Mouse (Mus musculus) gonadal fat pad, adult 2 months (tissue): Measurements from ENCODE around the gene Fbp1. TPM values are rescaled to one million over a fixed set of nuclear protein-coding genes. Genes with fewer than 3 reads are reported as not detected.
A peak's percentile ranks its signal among the peaks of the same experiment; 100 is the strongest.
"Not testable (repeated sequence)": the region's sequence is repeated elsewhere in the genome, so short reads cannot be mapped to it uniquely, and the experiment has no call there.

ENCODE experiments used
- DNase-seq: peaks from one replicate; pipeline ENCODE4 v3.0.0-alpha.2; 2012; ENCODE audit warnings: low read depth
- polyA plus RNA-seq: library from polyadenylated mRNA; depleted of rRNA; stranded (reverse); fragments of >200 nt; gene quantifications from 2 replicates; pipeline ENCODE4 v1.2.3, GENCODE M21; 2012

The Fbp1 gene
- polyA plus RNA-seq, 1 experiment = 5.2 TPM

DNA sequence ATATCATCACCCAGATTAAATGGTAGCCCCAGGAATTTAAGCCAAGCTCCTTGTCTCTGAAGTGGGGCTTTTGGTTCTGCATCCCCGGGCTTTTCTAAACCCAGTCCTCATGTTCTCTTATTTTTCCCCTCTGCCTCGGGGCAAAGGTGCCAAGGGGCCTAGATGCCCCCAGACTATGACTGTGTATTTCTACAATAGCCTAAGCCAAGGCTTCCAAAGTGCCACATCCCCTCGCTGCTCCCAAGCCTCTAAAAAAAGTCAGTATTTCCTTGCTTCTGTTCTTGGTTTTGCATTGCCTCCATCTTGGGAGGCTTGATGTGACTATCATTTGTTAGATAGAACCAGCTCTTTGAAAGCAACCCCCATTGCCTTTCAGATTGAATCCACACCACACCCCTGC lies 3.5 kb downstream of the Fbp1 start:
- no peak for DNase-seq

DNA sequence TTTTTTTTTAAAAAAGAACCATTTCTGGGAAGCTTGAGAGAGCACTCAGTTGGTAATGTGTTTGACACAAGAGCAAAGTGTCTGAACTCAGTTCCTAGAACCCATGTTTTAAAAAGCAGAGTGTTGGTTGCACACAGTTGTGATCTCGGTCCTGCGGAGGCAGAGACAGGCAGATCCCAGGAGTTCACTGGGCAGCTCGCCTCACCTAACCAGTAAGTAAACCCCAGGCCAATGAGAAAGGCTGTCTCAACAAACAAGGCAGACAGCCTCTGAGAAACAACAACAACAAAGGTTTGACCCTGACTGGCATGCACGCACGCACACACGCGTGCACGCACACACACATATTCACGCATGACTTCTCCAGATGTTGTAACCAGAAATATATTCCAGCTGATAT lies 4.2 kb downstream of the Fbp1 start:
- DNase-seq = no peak

DNA sequence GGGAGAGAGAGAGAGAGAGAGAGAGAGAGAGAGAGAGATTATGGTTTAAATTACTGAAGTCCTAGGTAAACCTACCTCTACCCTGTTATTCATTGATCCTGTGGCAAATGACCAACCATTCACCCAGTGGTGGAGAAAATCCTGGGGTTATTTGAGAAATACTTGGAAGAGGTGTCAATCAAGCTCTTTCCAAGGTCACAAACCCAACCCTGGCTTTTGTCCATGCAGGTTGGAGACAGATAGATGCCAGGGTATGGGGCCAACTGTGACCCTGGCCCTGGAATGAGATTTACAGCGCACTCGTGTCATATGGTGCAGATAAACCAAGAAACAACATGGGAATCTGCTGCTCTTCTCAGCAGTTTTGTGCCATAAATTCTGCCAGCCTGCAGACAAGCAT lies 4.6 kb downstream of the Fbp1 start:
- no peak for DNase-seq

DNA sequence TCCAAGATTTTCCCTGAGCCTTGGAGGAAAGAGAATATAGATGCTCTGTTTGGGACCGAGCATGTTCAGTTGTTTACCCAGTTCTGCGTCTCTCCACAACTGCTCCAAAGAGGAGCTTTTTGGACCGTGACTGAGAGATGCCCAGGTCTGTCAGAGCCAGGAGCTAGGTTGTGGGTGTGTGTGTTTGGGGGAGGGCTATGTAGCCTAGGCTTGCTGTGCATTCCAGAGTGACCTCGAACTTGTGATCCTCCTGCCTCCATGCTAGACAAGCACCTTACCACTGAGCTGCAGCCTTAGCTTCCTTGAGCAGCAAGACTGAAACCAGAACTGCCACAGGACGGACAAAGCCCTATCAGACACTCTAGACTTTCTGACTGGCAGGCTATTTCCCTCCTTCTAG lies 5.2 kb downstream of the Fbp1 start:
- DNase-seq = no peak

DNA sequence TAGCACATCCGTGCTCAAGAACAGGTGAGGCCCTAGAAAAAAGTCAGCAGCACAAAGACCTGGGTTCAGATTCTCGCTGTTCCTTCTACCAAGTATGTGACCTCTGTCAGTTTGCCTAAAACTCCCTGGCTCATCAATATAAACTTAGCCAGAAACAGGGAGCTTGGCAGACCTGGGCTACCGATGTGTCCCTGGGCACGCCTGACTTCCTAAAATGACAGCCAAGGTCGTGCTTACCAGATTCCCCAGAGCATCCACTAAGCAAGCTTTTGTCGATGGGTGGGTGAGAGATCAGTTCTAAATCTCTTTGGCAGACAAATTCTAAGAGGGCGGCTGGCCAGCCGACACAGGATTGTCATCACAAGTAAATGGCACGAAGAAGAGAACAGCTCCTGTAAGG lies 6.7 kb downstream of the Fbp1 start:
- no peak for DNase-seq

DNA sequence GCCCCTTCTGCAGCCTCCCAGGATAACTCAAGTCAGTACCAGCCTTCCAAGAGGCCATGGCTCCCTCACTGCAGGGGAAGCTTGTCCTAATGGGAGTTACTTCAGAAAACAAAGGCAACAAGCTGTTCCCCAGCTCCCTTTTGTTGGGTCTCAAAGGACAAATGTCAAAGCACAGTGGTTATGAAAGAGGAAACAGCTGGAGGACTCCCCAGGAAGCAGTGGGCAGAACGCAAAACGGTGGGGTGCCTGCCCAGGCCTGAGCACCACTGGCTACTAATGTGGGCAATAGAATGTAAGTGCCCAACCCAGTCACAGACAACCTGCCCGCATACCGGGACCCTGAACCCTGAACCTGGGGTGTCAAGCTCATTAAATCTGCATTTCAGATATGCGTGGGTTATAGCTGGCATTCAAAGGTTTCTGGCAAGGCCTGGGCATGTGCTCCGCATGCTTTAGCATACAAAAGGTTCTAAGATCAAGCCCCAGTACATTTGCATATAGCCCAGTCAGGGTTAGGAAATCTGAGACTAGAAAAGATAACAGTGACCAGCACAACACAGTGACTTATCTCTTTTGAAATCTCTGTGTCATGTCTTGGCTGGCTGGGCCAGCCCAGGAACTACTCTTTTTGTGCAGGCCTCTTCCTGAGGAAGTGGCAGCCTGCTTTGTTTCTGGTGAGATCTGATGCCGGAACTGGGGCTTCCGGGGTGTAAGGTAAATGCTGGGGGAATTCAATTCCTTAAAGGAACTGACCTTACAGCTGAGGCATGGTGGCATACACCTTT lies 8.1 kb downstream of the Fbp1 start:
- DNase-seq = no peak

DNA sequence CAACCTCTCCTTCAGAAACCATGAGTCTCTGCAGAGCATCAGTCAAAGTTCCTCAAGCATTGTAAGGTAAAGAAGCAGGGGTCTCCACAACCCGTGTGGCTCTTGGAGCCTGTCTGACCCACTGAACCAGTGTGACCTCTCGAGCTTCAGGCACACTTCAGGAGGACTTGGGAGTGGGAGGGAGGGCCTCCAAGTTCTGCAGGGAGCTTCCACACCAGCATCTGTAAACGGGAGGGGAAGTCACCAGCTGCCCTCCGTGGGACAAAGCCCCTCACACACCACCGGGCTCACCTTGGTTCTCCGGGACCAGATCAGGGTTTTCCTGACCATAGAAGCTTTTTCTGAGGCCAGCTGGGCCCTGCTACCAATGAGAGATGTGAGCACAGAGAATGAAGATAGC lies 8.7 kb downstream of the Fbp1 start:
- no peak for DNase-seq

DNA sequence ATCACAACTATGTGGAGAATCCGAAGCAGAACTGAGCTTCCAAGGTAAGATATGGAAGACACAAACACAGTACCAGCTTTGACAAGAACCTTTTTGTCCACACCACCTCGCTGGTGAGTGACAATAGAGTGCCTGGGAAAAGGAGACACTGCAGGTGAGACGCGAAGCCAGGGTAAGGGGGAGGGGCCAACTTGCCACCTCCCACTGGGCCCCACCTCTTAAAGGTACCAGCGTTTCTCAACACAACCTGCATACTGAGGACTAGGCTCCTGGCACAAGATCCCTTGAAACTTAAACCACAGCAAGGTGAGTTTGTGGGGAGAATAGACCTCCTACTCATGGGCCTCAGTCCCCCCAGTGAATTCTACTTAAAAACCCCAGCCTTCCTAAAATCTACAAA lies 10.8 kb downstream of the Fbp1 start:
- DNase-seq = no peak

DNA sequence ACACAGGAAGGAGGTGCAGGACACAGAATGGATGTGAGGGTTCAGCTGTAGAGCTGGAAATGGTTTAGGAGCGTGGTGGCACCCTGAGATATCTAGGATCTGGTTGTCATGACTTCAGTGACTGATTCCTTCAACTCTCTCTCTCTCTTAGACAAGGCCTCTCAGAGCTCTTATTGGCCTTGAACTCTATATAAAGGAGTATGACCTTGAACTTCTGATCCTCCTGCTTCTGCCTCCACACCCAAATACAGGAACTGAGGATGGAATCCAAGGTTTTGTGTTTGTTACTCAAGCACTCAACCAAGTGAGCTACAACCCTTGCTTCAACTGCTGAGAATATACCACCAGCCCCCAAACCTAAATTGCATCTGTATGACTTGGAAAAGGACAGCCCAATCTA lies 12.0 kb downstream of the Fbp1 start:
- DNase-seq = no peak

DNA sequence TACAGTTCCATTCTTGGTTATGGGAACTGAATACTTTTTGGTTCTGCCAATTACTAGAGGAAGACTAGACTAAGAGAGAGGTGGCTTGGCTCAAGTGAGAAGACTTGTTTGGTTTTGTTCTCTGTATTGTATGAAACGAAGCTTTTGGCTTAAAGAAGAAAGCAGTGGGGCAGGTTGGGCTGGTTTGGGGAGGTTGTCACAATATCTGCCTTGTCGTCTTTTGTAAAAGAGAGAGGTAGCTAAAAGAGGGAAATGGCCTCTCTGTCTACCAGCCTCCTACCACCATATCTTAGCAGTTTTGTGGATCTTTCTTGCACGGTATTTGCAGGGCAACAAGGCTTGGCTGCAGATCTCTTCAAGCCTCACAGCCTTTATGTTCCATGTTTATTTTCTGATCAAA lies 15.8 kb downstream of the Fbp1 start:
- DNase-seq = peak; percentile 79

DNA sequence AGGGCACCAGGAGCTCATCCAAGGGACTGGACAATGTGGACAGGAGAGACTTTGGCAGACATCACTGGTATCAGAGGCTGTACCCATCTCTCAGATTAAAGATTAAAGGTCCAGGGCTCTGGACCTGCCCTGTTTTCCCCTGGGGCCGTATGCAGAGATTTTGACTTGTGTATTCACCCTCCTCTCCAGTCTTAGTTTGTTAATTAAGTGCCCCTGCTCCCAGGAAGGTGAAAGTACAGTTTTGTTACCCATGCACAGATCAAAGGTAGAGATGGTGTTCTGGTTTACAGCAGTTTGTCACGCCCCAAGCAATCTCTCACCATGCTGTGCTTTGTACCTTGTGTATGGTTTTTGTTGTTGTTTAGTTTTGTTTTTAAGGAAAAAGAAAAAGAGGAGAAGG lies 17.5 kb downstream of the Fbp1 start:
- DNase-seq = no peak

DNA sequence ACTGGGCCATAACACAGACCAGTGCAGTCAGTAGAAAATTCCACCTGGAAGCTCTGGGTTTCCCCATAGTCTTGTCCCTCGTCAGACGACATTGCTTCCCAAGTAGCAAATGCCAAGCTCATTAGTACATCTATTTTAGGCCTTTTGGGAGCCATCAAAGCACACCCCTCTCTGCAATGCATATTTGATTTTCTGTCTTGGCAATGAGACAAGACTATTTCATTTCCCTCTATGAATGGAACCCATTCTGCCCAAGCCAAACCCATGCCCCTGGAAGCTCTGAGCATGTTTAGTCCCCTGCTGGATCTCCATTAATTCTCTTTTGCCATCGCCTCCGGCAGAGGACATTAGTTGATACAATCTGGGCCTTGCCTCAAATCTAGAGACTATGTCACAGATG lies 21.3 kb downstream of the Fbp1 start:
- DNase-seq = no peak

DNA sequence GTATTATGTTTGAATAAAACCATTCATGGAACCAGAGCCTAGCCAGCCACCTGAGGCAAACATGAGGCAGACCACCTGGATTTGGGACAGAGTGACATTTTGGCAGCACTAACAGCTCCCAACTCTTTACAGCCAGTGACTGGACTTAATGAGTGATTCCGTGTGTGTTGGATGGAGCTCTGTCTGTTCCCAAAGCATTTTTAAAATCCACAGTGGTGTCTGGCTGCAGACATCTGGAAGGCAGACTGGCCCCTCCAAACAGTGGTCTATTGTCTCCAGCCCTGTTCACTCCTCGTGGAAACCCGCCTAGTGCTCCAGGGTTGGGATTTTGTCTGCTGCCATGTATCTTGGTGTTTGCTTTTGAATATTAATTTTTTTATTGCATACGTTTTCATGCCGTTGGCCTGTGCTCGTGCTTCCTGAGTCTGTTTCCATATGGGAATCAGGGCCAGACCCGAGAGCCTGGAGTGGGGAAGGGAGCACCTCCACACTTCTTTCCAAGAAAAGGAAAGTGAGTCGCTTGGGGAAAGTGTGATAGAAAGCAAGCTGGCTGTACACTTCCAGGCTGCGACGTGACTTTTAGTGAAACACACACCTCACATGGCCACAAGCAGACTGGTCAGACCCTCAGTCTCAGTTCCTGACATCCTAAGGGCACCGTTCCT lies 22.3 kb downstream of the Fbp1 start:
- no peak for DNase-seq

DNA sequence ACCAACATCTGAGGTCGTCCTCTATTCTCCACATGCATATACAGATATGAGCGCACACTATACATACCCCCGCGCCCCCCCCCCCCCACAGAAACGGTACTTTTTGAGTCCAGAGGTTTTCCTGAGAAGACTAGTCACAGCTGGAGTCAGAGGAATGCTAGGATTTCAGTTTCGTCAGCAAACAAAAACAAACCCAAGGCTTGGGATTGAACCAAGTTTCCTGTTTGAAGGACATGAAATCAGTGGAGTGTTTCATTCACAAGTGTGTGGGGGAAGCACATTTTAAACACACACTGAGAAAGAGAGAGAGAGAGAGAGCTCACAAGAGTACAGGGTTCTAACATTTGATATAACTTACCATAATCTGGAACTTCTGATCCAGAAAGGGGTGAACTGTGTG lies 24.3 kb downstream of the Fbp1 start:
- no peak for DNase-seq

DNA sequence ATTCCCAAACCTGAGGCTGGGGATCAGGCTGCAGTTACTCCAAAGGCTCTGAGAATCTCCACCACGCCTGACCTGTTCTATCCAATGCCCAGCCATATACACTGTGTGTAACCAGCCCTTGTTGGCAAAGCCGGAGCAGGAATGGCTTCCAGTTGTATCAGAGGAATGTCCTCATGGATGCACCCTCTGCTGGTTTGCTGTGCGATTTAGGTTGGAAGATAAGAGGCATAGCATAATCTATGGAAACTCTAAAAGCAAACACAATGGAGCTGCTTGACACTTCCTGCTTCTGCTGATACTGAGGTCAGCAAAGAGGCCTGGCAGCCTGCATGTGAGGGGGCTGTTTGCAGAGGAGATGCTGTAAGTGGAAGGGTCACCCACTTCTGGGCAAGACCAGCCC lies 25.2 kb downstream of the Fbp1 start:
- DNase-seq = no peak

DNA sequence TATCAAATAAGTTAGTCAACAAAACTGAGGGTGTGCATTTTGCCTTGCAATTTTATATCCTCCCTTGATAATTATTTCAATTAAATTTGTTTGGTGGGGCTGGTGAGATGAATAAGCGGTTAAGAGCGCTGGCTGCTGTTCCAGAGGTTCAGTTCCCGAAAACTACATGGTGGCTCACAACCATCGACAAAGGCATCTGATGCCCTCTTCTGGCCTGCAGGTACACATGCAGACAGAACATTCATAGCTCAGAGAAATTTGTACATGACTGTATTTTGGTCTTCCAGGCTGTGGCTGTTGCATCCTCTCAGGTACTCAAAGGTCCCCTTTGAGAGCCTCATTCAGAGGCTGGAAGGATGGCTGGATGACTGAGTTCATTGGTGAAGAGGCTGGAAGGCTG lies 28.0 kb downstream of the Fbp1 start:
- no peak for DNase-seq

DNA sequence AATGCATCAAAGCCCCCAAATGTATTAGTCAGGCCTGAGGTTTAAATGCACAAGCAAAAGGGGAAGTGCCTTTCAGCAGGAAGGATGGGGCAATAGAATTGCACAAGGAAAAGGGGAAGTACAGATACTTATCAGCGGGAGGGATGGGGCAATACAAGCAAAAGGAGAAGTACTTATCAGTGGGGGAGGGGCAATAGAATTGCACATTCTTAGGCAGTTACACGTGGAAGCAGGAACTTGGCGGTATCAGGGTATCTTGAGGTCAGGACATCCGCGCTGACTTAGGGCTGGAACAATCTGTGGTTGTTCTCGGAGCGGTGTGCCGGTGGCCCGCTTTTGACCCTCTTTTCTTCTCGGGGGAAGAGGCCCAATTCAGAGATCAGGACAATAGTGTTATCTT lies 28.8 kb downstream of the Fbp1 start:
- DNase-seq = not testable (repeated sequence)

DNA sequence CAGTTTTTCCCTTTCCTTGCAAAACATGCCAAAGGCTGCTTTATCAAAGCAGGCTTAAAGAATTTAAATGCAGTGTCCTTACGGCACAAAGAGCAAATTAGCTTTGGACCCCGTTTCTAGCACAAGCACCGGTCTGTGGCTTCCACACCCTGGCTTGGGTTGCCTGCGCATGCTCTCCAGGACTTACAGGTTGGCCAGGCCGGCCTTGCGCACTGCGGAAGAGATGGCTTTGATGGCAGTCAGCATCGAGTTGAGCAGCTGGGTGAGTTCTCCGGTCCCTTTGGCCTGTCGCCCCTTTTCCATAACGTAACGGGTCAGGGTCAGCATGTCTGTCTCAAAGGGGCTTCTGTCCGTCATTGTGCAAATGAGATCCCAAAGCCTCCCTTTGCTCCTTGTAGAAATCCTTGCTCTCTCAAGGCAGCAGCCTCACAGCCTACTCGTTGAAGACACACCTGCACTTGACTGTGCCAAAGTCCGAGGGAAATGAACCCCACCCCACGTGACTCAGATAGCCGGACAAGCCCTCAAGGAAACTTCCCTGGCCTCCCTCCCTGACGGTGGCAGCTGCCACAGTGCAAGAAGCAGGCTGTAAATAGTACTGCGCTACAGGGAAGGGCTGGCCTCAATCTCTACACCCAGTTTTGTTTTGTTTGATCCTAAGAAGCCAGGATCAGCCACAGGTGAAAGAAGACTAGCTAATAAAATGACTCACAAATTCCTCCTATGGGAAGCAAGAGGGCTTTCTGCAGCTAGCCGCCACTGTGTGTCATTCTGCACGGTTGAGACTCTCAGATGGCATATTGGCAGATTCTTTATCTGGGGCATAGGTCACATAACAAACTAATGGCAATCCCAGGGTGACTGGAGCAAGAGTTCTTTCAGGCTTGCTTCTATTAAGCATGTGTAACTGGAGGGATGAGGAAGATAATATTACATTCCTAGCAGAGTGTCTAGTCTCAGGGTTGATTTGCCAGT lies 29.9 kb downstream of the Fbp1 start, which contains the start of gene Fbp2:
TSS of gene Fbp2 (minus strand) at position 482 of the 975 bp plus-strand sequence.
- no peak for DNase-seq

DNA sequence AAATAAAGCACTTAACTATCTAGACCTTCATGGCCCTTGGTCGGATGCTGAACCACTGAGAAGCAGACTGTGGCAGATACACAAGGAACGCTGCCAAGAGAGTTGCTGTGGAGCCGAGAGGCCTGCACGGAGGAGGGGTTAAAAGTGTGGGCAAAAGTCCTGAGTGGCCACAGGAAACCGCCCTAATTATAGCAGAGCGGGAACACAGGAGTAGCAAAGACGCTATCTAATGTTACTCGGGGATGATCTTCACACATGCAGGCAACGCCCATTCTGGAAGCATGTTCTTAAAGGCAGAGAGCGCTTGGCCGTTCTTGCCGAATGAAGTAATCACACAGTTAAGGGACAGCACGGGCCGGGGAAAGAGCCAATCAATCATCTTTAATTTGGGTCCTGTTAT lies 31.2 kb downstream of the Fbp1 start:
- no peak for DNase-seq

DNA sequence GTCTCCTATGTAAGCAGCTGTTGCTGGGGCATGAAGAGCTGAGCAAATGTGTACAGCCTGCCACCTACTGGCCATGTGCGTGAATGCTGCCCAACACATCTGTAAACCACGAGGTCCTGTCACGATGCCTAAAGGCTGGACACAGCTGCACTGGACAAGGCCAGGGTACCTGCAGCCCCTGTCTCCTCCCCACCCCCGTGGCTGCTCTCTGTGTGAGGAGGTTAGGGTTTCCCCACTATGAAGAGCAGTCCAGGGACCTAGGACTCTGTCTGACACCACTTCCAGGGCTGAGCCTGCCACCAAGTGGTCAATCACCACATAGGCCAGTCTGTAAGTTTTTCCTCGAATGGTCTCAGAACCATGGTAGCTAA lies 31.8 kb downstream of the Fbp1 start:
- no peak for DNase-seq

DNA sequence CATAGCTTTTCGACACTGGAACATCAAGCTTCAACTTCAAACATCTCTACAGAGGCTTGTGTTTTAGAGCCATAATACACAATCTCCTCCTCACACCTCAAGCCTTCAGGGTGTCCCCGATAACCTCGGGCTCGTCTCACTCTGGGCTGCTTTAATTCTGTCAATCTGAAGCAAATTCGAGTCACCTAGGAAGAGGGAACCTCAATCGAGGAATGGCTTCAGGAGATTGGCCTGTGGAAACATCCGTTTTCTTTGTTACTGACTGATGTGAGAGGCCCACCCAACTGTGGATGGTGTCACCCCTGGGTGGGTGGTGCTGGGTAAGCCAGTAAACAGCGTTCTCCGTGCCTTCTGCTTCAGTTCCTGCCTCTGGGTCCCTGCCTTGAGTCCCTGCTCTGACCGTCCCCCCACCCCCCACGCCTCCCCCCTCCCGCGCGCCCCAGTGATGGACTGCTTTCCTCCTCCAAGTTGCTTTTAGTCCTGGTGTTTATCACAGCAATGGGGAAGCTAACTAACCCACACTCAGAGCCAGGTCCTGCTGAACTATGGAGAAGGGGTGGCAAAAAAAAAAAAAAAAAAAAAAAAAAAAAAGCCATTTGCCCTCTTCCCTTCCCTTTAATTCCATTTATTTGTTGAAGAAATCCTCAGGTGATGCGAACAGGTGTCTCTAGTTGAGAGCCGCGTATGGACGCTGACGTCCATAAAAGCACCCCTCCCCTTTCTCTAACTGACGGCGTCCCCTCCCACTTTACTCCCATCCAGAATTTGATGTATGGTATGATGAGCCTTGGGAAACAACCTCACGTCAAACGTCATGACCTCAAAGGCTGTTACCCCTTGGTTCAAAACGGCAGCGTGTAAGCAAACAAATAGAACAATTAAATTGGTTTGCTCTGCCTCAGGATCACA lies 32.4 kb downstream of the Fbp1 start:
- DNase-seq = no peak
